Mouse (Mus musculus) lung, adult 2 months (tissue): Measurements from ENCODE around the gene Aldoc.

ENCODE experiments used
- CTCF ChIP-seq: fragments of 200-500 bp; IDR thresholded peaks from 2 replicates; pipeline ENCODE4 v1.5.1; 2011; ENCODE audit warnings: mild to moderate bottlenecking, low read length, control low read depth; ENCODE audit not compliant: insufficient read depth
- POLR2A ChIP-seq: fragments of 200-500 bp; IDR thresholded peaks from 2 replicates; pipeline ENCODE4 v1.6.1; 2011; ENCODE audit warnings: low read depth, mild to moderate bottlenecking, control low read depth, low read length, borderline replicate concordance; ENCODE audit errors: extremely low read depth

DNA sequence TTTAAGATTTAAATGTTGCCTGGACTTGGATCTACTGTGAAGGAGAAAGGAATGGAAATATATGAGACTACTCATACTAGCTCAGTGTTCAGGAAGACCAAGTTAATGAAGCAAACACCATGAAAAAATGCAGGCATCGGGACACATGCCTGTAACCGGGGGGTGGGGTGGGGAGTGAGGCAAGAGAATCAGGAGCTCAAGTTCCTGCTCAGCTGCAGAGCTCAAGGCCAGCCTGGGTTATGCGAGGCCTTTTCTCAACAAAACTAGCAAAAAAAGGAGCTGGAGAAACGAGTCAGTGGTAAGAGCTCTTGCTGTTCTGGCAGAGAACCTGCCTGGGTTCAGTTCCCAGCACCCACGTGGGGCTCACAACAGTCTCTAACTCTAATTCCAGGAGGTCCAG, 11.2 kb downstream of the Aldoc start:
- TF ChIP-seq CTCF: no peak
- TF ChIP-seq POLR2A: no peak
